12 mouse cellular contexts compared by ENCODE assay signal in genomic region chr11:24091393-24092080, GRCm38 (mm10). TPM values are rescaled to one million over a fixed set of nuclear protein-coding genes. Genes with fewer than 3 reads are reported as not detected.
DNase-seq lines count a peak whose midpoint lies in the region; ATAC-seq and TF ChIP-seq lines count a peak whose summit lies in the region.
"Had no signal": no experiment of that assay in that cellular context is flagged by ENCODE, and none has a peak within 500 bp of the region (broad histone marks: within the 10 kb centered on the region; RNA-seq: fewer than 3 reads in every experiment).

No protein-coding gene starts in this region.

- H3K4me1 ChIP-seq in limb, embryonic 12.5 days (replicated peaks) = peaks cover 72% of the 10 kb centered on the region
- peaks cover 48% of the 10 kb centered on the region for H3K4me1 ChIP-seq in limb, embryonic 10.5 days
- H3K4me1 ChIP-seq in forebrain, embryonic 12.5 days = peaks cover 91% of the 10 kb centered on the region
- peaks cover 23% of the 10 kb centered on the region for H3K4me1 ChIP-seq in intestine, embryonic 16.5 days (ENCODE audit: control insufficient read depth, insufficient read depth, low read length)
- H3K4me1 ChIP-seq in olfactory bulb, adult 2 months (ENCODE audit: control insufficient read depth, insufficient read depth, low read length) = peaks cover 18% of the 10 kb centered on the region

- no peak overlapping the region for H3K4me3 ChIP-seq in limb, embryonic 12.5 days (replicated peaks)
- H3K4me3 ChIP-seq in limb, embryonic 10.5 days = no peak overlapping the region
- no peak overlapping the region; the same call in 1 of the 2 replicates for H3K4me3 ChIP-seq in forebrain, embryonic 12.5 days (replicated peaks)
- no peak overlapping the region for H3K4me3 ChIP-seq in intestine, embryonic 16.5 days (ENCODE audit: low read length)
- H3K4me3 ChIP-seq in olfactory bulb, adult 2 months (ENCODE audit: insufficient read depth, low read depth, low read length) = peak overlapping the region; percentile 42

- no peak overlapping the region for H3K9ac ChIP-seq in limb, embryonic 12.5 days (replicated peaks)
- peak overlapping the region; percentile 27 for H3K9ac ChIP-seq in forebrain, embryonic 12.5 days
- no peak overlapping the region for H3K9ac ChIP-seq in intestine, embryonic 16.5 days (ENCODE audit: low read depth, low read length)

- 27% methylated on average over 15 of the region's 15 CpGs for WGBS in limb, embryonic 12.5 days
- 24% methylated on average over 15 of the region's 15 CpGs for WGBS in limb, embryonic 10.5 days
- 25% methylated on average over 15 of the region's 15 CpGs for WGBS in forebrain, embryonic 12.5 days
- 47% methylated on average over 15 of the region's 15 CpGs for WGBS in intestine, embryonic 16.5 days
- 25% methylated on average over 15 of the region's 15 CpGs for WGBS in olfactory bulb, adult 2 months

- H3K9me3 ChIP-seq in limb, embryonic 12.5 days = no peaks in the 10 kb centered on the region
- H3K9me3 ChIP-seq in limb, embryonic 10.5 days (replicated peaks) = no peaks in the 10 kb centered on the region
- H3K9me3 ChIP-seq in forebrain, embryonic 12.5 days = no peaks in the 10 kb centered on the region
- no peaks in the 10 kb centered on the region for H3K9me3 ChIP-seq in intestine, embryonic 16.5 days (ENCODE audit: control insufficient read depth, low read length)

- H3K36me3 ChIP-seq in limb, embryonic 12.5 days = peaks cover 54% of the 10 kb centered on the region
- H3K36me3 ChIP-seq in limb, embryonic 10.5 days = peaks cover 67% of the 10 kb centered on the region
- H3K36me3 ChIP-seq in forebrain, embryonic 12.5 days (replicated peaks) = peaks cover 42% of the 10 kb centered on the region
- no peaks in the 10 kb centered on the region for H3K36me3 ChIP-seq in intestine, embryonic 16.5 days (ENCODE audit: control insufficient read depth, insufficient read depth, low read length)

- H3K4me2 ChIP-seq in limb, embryonic 12.5 days = peak overlapping the region; percentile 31
- peak overlapping the region; percentile 44 for H3K4me2 ChIP-seq in forebrain, embryonic 12.5 days
- H3K4me2 ChIP-seq in intestine, embryonic 16.5 days (ENCODE audit: low read depth, low read length) = no peak overlapping the region; the same call in 1 of the 2 replicates

- no peak for DNase-seq in limb, embryonic 10.5 days (ENCODE audit: low spot score)
- no peak for DNase-seq in urinary bladder, postnatal 10 days (ENCODE audit: low spot score)
- DNase-seq in thymus, postnatal 36 days = no peak
- DNase-seq: adrenal gland, postnatal 25 days; cerebellum, postnatal 10 days; lung, adult 18-20 months; thymus, postnatal 25 days had no signal

- no peak for TF ChIP-seq CTCF in olfactory bulb, adult 2 months (IDR thresholded peaks at IDR 0.05; ENCODE audit: insufficient read depth, low read depth, low read length)

- no peaks in the 10 kb centered on the region for H3K27me3 ChIP-seq in limb, embryonic 12.5 days
- H3K27me3 ChIP-seq in limb, embryonic 10.5 days (ENCODE audit: low read depth, poor library complexity, severe bottlenecking) = no peaks in the 10 kb centered on the region
- no peaks in the 10 kb centered on the region for H3K27me3 ChIP-seq in forebrain, embryonic 12.5 days
- no peaks in the 10 kb centered on the region for H3K27me3 ChIP-seq in intestine, embryonic 16.5 days (replicated peaks; ENCODE audit: control insufficient read depth, insufficient read depth, low read length)

- ATAC-seq in limb, embryonic 12.5 days (ENCODE audit: insufficient number of reproducible peaks, insufficient read depth, low FRiP score, low TSS enrichment, low read depth) = no peak
- ATAC-seq in forebrain, embryonic 12.5 days (ENCODE audit: low FRiP score) = no peak
- 0 out of 2 replicates have a peak, but pooled peaks have one; percentile 41 for ATAC-seq in intestine, embryonic 16.5 days

- TF ChIP-seq POLR2A in olfactory bulb, adult 2 months (IDR thresholded peaks at IDR 0.05; ENCODE audit: insufficient read depth, low read depth, low read length) = no peak

- no peak overlapping the region for H3K27ac ChIP-seq in limb, embryonic 12.5 days
- H3K27ac ChIP-seq in limb, embryonic 10.5 days = no peak overlapping the region
- peak overlapping the region; percentile 71 for H3K27ac ChIP-seq in forebrain, embryonic 12.5 days
- H3K27ac ChIP-seq in intestine, embryonic 16.5 days (ENCODE audit: low read length) = no peak overlapping the region
- H3K27ac ChIP-seq in olfactory bulb, adult 2 months (ENCODE audit: insufficient read depth, low read depth, low read length) = peak overlapping the region; percentile 96

RNA-seq across cellular contexts. Expression of gene Bcl11a, which starts 13.7 kb away (rescaled TPM):
- 103 and 109 TPM in 2 replicates for polyA plus RNA-seq in limb, embryonic 12.5 days (2016; fragmentation: Nextera tagmentation; extraction: Ambion mirVana)
- polyA plus RNA-seq in limb, embryonic 10.5 days (2016; fragmentation: Nextera tagmentation; extraction: Ambion mirVana) = 41.4 and 75.0 TPM in 2 replicates
- polyA plus RNA-seq in forebrain, embryonic 12.5 days (2016; fragmentation: Nextera tagmentation; extraction: Ambion mirVana) = 129 and 130 TPM in 2 replicates
- 13.1 and 14.8 TPM in 2 replicates for polyA plus RNA-seq in intestine, embryonic 16.5 days (2015; fragmentation: Nextera tagmentation; extraction: Ambion mirVana)
- polyA plus RNA-seq in olfactory bulb, adult 2 months (2012; ENCODE audit: insufficient read depth, insufficient read length, low replicate concordance, missing spikeins) = 89.4 TPM in 1 of 2 replicates, not detected in the other

RNA-seq across cellular contexts. Expression of gene A830031A19Rik, which starts 16.7 kb away (rescaled TPM):
- not detected in 2 replicates for polyA plus RNA-seq in limb, embryonic 12.5 days (2016; fragmentation: Nextera tagmentation; extraction: Ambion mirVana)
- not detected in 2 replicates for polyA plus RNA-seq in limb, embryonic 10.5 days (2016; fragmentation: Nextera tagmentation; extraction: Ambion mirVana)
- polyA plus RNA-seq in forebrain, embryonic 12.5 days (2016; fragmentation: Nextera tagmentation; extraction: Ambion mirVana) = not detected in 2 replicates
- polyA plus RNA-seq in intestine, embryonic 16.5 days (2015; fragmentation: Nextera tagmentation; extraction: Ambion mirVana) = not detected in 2 replicates
- not detected in 2 replicates for polyA plus RNA-seq in olfactory bulb, adult 2 months (2012; ENCODE audit: insufficient read depth, insufficient read length, low replicate concordance, missing spikeins)
- polyA plus RNA-seq: small intestine, adult 2 months had no signal

Comparison
In these comparisons a context has a peak if more than half of its experiments do, and no peak if none do; other contexts are left out.
1. H3K27ac ChIP-seq: peak in forebrain, embryonic 12.5 days (single experiment) and olfactory bulb, adult 2 months (single experiment); none in limb, embryonic 12.5 days (single experiment), limb, embryonic 10.5 days (single experiment) and intestine, embryonic 16.5 days (single experiment).